Mouse (Mus musculus): Measurements from ENCODE around the gene Hist1h3e.
A peak's percentile ranks its signal among the peaks of the same experiment; 100 is the strongest.

The Hist1h3e gene

GRCm38 (mm10) chr13:23518885-23519284, 43.3 kb downstream of the Hist1h3e start:
- DNase-seq (ENCODE audit: low read depth, low spot score) = peak; percentile 90

GRCm38 (mm10) chr13:23518295-23518603, 43.9 kb downstream of the Hist1h3e start:
- no peak for DNase-seq (ENCODE audit: low read depth, low spot score)

- peak; percentile 92 for DNase-seq (ENCODE audit: low read depth, low spot score)
These were observed 44.4 kb downstream of the Hist1h3e start for GRCm38 (mm10) chr13:23517603-23518294.

GRCm38 (mm10) chr13:23516822-23517602, 45.2 kb downstream of the Hist1h3e start:
- peak; percentile 80 for DNase-seq (ENCODE audit: low read depth, low spot score)

GRCm38 (mm10) chr13:23515826-23516620, 46.1 kb downstream of the Hist1h3e start:
- DNase-seq (ENCODE audit: low read depth, low spot score) = peak; percentile 73

- DNase-seq (ENCODE audit: low read depth, low spot score) = peak; percentile 72
These were observed 46.9 kb downstream of the Hist1h3e start for GRCm38 (mm10) chr13:23515281-23515680.

- DNase-seq (ENCODE audit: low read depth, low spot score) = peak; percentile 86
These were observed 48.7 kb downstream of the Hist1h3e start for GRCm38 (mm10) chr13:23513517-23513916.

All from ZHBTc4 (cell line).